Mouse (Mus musculus): Measurements from ENCODE around the gene Dct.

Gene Dct

DNA sequence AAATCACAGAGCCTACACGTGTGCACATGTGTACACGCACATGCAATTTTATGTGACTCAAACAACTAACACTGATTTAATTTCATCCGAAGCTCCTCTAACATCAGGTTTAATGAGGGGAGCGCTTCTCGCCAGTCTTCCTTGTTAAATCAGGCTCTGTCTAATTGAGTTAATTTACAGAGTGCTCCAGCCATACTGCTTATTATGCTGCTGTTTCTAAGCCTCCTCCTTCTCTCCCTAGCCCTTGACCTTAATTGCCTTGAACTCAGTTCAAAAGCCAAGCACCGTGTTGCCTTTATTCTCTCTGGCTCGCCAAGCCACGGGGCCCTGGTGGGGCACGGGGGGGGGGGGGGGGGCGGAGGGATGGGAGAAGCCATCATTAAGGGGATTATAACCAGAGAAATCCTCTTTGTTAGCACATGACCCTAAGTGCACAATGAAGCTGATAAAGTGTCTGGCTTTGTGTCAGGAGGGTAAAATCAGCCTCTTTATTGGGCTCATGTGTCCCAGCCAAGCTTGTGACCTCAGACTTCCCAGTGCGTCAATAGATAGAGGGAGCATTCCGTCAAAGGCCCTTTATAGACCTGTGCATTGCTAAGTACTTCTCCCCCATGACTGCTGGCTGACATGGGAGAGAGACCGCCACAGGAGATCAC, at the start of gene Dct:
Dct (minus strand) TSS at position 270 of the 656 bp plus-strand sequence.
- no peak for DNase-seq (ENCODE audit: low read depth)

DNA sequence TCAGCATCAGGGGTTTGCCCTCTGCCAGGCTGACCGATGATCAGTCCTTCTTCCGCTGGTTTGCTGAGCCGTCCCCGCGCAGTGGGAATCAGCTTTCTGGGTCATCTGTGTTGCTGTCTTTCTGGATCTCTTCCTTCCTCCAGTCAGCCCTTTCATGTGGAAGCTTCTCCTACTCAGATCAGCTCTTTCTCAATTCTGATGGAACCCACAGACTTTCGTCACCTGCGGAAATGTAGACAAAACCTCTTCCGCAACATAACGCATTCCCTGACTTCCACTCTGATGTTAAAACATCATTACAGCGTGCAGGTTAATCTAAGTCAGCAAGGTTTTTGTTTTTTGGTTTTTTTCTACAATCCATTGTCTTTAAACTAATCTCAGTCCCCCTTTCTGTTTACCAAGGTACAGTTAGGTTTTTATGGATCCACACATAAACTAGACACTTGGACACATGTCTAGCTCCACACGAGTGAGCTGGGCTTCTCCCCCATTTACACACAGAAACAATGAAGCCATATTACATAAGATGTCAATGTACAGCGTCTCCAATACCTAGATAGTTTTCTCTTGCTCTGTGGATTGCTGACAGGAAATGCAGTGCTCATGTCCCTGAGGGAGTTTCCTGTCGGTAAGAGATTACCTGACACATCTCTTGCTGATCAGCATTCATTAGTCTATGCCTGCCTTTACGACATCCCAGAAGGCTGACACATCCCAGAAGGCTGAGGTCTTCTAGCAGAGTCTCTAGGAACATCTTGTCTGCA, 49.4 kb upstream of the Dct start:
- DNase-seq (ENCODE audit: low read depth), result no peak

DNA sequence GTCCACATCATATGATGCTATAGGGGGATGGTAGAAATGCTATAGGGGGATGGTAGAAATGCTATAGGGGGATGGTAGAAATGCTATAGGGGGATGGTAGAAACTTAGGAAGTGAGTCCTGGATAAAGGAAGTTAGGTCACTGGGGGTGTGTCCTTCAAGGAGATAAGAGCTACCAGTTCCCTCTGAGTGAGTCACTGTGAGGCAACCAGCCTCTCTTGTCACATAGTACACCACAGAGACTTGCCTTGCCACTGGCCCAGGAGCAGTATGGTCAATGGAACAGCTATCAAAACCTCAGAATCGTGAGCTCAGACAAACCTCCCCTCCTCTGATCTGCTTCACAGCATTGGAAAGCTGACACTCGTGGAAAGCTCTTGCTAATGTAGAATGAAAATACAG, 46.2 kb upstream of the Dct start:
- DNase-seq (ENCODE audit: low read depth), result no peak

DNA sequence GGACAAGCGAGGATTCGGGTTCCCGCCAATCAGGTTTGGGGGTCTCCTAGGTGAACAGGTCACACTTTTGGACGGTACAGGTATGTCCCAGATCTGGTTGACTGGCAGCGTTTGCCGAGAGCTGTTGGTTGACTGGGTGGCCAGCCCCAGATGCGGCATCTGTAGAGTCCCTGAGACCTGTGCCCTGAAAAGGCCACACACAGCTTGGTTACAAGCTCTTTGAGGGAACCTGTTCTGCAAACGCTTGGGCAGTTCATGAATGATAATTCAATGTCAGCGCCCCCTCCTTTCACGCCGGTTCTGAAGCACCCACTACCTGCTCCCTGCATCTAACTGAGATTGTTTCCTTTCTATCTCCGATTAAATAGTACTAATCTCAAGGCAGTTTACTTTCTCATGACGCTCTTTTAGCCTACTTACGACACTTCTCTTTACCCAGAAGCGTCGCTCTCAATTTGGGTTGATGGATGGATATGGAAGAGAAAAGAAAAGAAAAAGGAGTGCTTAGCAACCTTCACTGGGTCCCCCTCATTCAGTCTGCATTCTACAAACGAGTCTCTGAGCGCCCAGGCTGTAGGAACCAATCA, 37.9 kb upstream of the Dct start:
- DNase-seq (ENCODE audit: low read depth), result peak; percentile 63

DNA sequence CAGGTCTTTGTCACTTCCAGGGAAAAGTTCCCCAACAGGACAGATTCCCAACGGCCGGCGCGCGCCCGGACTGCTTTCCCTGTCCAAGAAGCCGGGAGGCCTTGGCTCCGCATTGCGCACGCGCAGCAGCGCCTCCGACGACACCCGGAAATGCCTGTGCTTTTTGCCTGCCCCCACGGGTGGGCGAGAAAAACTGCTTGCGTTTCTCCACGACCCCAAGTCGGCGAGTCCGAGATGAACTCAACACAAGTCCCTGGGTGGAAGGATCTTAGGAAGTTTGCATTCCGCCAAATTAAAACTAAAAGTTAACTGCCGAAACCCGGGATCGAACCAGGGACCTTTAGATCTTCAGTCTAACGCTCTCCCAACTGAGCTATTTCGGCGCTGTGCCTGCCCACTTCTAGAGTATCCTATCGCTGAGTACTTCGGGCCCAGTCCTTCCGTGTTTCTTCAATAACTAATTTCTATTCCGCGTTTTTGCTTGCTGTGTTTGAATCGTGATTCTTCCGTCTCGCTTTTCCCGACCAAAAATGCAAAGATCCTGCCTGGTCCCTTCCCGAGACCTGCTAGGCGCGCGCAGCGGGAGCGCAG, 37.3 kb upstream of the Dct start:
- peak; percentile 92 for DNase-seq (ENCODE audit: low read depth)

DNA sequence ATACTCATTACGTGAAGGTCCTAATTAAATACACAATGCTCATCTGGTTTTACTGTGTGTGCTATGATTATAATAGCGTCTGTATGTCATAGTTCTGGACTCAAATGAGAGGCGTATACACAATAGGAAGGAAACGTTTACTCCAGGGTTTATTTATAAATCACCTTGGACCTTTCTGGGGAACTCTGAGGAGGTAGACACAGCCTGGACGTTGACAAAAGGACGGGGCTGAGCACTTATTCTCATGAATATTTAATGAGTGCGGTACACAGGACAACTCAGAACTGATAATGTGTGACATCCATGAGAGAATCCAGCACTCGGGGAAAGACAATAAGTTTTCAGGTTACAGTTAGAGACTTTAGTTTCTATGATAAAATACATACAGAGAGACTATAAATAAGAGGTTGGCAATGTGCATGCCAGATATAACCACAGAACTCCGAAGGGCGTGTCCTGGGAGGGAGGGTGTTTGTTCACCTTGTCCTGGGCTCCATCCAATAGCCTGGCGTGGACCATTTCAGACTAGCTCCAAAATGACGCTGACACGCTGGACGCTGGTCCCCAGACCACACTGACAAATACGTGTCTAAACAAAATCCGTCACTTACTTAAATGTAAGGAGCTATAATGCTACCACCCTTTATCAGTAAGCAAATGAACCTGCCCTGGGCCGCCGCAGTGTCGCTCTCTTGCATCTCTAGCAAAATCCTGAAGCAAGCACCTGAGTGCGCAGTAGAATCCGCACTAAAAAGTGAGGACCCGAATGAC, 36.6 kb upstream of the Dct start:
- DNase-seq (ENCODE audit: low read depth), result no peak

DNA sequence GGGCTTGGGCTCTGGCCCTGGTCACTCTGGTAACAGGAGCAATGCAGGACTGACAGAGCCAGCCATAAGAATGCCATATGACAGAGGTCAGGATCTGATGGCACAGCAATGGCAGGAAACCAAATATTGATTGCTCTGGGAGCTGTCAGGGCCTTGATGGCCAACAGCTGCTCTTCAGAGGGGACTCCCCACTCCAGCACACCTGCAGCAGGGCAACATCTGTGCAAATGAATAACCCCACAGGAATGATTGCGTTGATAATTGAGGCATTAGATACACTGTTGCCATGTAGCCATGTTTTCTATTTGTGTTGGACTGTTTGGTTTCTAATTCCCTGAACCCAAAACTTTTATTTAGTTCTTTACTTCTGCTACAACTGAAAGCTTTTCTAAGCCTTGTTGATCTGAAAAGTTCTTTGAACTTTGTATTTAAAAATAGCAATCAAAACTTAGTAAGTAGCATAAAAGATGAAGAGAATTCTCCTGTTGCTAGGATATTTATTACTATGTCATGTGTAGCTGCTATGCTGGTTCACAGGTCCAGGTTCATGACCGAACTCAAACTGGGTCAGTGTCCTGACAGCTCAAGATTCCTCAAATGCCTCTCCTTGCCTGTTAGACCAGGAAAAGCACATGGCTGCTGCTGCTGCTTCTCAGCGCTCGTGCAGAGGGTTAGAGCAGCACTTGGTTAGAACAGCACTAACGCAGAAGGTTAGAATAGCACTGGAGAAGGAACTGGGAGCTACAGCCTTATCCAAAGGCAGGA, 34.4 kb upstream of the Dct start:
- DNase-seq (ENCODE audit: low read depth), result no peak

DNA sequence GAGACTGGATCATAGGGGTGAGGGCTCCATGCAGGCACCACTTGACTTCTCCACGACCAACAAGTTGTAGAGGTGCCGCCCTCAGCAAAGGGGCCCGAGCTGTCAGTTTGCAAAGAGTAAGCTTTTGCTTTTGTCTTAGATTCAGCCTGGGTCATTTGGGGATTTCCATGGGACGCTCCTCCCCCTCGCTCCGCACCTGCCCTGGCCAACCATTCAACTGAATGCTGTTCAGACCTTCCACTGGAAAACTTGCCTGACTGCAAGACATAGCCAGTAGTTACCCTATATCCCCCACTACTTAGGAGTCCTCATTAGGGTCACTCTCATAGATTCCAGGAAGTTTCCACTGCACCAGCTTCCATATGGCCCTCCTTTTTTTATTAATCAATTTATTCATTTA, 31.8 kb upstream of the Dct start:
- DNase-seq (ENCODE audit: low read depth), result no peak

DNA sequence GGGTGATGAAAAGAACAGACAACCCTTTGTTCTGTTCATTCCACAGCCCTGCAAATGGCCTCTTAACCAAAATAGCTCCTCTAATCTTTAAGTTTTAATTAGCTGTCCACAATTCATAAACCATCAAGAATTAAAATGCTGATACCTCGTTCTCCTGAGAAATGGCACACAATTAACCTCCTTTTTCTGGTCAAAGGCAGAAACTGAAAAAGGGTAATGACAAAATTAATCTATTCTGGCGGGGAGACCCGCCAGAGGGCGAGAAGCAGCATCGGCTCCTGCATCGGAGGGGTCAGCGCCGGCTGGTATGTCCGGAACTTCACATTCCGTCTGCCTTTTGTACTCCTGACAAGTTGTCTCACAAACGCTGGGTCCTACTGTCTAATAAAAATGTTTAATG, 28.6 kb upstream of the Dct start:
- DNase-seq (ENCODE audit: low read depth), result no peak

DNA sequence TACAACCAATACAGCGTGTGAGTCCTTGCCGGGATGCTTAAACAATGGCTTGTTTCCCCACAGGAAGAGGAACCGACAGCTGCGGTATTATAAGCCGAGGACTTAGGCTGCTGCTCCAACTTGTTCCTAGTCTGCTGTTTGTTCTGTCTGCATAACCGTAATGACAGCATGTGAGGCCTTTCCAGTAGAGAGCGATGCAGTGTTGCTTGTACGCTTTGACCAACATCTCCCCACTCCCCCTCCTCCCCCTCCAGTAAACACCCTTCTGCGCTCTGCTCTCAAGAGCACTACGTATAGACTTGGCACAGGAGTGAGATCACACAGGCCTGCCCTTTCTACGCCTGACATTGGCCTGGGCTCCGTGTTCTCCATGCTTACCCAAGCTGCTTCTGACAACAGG, 18.1 kb upstream of the Dct start:
- DNase-seq (ENCODE audit: low read depth), result no peak

DNA sequence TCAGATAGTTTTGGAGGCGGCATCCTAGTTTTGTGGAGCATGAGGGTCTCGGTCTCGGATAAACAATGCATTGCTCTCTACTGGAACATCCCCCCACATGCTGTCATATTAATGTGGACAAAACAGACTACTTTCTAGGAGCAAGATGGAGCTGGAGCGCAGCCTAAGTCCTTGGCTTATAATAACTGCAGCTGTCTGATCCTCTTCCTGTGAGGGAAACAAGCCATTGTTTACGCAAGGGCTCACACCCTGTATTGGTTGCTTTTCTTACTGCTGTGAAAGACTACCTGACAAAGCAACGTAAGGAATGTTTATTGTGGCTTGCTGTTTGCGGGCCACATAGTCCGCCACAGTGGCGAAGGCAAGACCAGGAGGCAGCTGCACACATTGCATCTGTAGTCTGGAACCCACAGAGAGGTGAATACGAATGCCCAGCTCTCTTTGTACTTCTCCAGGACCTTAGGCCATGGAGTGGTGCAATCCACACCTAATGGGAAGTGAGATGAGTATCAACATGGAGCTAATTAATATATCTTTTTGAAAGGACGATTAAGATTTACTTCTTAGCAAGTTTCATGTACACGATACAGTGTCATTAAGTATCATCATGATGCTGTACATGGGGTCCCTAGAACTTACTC, 17.5 kb upstream of the Dct start:
- no peak for DNase-seq (ENCODE audit: low read depth)

DNA sequence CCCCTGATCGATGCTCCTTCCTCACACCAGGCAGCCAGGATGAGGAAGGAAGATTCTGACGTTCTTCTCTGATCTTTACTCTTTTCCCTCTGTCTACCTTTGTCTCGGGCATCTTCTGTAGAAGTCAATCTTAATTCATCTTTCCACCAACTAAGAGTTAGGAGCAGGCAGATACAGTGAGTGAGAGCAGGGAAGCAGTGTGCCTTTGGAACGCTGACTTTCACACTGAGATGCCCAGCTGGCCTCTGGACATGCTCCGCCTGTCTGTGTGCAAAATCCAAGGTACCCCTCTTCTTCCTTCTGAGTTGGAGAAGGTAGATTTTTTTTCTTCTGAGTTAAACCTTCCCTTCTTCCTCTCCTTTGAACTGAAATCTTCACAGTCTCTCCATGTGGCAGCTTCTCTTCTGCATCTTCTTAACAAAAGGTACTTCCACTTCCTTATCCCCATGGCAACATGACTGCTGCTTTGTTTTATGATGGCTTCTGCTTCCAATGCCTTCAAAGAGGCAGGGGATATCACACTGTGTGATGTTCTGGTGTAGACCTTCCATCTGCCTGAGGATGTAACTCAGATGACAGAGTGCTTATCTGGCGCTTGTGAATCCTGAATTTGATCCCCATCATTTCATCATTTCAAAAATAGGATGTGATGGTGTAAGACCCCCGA, 9.9 kb upstream of the Dct start:
- no peak for DNase-seq (ENCODE audit: low read depth)

DNA sequence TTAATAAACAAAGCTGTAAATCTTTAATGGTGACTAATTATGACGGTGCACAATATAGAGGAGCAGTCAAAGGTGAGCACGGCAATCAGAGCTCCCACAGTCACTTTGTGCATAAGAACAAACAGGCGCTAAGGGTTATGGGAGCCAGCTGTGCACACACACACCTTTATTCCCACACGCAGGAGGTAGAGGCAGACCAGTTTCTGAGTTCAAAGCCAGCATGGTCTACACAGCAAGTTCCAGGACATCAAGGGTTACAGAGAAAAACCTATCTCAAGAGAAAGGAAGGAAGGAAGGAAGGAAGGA, 6.5 kb upstream of the Dct start:
- no peak for DNase-seq (ENCODE audit: low read depth)

DNA sequence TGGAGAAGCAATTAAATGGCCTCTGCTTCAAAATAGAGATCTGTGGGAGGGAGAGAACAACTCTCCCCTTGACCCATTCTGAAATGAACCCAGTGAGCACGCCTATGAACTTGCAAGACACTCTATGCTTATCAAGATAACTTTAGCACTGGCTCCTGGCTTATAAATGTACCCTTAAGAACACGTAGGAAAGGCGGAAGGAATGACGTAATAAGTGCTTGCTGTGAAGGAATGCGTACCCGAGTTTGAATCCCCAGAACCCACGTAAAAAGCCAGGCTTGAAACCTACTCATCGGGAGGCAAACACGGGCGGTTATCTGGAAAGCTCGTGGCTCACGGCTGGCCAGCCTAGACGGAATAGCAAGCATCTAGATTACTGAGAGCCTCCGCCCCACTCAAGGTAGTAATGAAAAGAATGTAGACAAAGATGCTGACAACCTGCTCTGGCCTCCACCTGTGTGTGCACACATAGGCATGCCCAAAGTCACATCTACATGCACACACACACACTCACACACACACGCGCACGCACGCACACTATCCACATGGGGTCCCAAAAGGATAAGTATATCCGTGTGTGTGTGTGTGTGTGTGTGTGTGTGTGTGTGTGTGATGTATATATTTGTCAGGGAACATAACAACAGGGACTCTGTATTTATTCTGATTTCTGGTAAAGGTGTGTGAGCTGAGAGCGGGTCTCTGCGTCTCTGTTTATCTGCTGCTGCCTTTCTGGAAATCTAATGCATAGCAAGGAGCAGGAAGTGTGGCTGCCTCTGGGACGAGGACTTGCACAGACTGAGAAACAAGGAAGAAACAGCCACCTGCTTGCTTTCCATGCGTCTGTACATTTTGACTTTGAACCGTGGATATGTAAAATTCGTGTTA, 5.9 kb upstream of the Dct start:
- DNase-seq (ENCODE audit: low read depth), result no peak

DNA sequence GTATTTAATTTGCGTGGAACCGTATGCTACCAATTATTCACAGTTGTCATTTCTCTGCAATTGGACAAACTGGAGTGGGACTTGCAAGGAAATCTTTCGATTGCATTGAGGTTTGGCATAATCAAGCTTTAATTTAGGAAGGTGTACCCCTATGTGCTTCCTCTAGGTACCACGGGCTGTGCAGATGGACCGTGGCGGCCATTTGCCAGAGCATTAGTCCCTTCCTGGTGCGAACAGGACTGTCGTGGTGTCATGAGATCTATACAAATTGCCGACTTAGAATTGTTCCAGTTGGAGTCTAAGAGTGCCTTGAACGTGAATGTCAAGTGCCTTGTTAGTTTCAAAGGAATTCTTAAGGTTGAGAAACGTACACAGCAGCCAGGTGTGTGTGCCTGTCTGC, 726 bp upstream of the Dct start:
- DNase-seq (ENCODE audit: low read depth), result no peak

DNA sequence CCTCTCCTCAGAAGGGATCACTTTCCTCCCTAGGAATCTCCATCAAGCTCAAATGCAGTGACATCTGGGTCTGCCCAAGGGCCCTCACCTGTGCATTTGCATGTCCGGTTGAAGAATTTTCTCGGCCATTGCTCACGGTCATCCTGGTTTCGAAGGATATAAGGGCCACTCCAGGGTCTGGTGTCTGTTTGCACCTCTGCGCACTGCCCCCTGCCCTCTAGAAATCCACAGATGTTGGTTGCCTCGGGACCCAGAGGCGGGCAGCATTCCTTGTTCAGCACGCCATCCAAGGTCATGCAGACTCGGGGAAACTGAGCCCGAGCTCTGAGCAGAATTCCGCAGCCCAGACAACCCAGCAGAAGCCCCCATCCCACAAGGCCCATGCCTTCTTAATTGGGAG, 648 bp downstream of the Dct start:
- DNase-seq (ENCODE audit: low read depth), result no peak

DNA sequence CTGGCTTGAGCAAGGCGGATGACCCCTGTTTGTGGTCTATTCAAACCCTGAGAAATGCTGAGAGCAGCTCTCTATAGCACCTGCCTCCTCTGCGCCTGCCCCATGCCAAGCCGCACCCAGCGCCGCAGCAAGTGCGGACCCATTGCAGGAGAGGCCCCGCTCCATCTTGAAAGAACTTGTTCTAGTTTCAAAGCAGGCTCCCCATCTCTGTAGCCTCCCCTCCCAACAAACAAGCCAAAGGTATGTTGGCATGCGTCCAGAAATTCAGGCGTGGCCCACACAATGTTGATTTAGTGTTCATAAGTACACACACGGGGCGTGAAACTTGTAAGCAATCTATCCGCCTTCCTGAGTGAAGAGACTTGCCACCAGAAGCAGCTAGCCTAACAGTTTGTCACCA, 1.1 kb downstream of the Dct start:
- no peak for DNase-seq (ENCODE audit: low read depth)

DNA sequence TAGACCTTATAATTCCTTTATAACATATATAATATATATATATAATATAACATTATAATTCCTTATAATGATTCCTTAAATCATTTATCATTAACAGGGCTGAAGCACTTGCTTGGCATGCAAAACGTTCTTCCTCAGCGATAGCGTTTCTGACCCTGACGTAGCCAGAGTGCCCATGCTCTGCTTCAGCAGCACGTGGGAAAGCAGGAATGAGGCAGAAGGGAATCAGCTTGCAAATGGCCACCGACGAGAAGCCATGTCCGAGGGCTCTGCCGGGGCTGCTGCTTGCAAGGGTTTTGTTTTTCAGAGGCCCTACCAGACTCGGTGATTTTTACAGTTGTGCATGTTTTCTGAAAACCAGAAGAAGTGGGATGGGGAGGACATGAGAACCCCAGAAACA, 1.6 kb downstream of the Dct start:
- no peak for DNase-seq (ENCODE audit: low read depth)

DNA sequence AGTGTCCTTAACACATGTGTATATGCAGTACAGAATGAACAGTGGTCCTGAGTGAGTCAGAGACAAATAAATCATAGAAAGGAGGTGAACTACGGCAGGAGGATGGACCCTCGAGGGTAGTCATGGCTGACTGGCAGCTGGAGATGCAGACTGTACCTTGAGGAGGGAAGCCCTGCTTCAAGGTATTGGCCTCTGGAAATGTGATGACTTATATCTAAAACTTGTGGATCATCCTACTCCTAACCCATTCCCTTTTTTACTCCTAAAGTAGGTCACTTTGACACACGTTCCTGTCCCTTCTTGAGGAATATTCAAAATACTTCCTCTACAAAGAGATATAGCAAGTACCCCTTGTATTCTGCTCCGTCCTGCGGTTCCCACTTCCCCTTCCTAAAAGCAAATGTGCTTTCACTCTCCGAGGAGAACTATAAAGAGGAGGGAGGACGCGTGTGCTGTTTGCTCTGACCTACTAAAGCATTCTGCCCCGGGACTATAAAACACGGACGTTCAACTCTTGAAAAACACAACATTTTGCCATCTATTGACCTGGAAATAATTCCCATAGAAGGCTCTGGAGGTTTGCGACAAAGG, 2.3 kb downstream of the Dct start:
- no peak for DNase-seq (ENCODE audit: low read depth)
